Comparison of ENCODE assay signal across 22 mouse cellular contexts in genomic region chr6:79846829-79847228, GRCm38 (mm10). TPM values are rescaled to one million over a fixed set of nuclear protein-coding genes. Genes with fewer than 3 reads are reported as not detected.
DNase-seq lines count a peak whose midpoint lies in the region; ATAC-seq lines count a peak whose summit lies in the region.
"Had no signal": no experiment of that assay in that cellular context is flagged by ENCODE, and none has a peak within 500 bp of the region (broad histone marks: within the 10 kb centered on the region; RNA-seq: fewer than 3 reads in every experiment).

No protein-coding gene starts in this region.

- ATAC-seq in frontal cortex, adult (ENCODE audit: low TSS enrichment) = peak; percentile 88
- ATAC-seq: activated CD4-positive, CD25-positive, alpha-beta regulatory T cell, adult 4 months; CD4-positive, CD25-positive, alpha-beta regulatory T cell, adult 4 months; forebrain, embryonic 13.5 days; forebrain, embryonic 15.5 days; Patski had no signal

- DNase-seq in frontal cortex, postnatal 10 days (ENCODE audit: low spot score in 2 of 2) = no peak
- peak; percentile 15 for DNase-seq in layer of hippocampus, adult 9-11 months
- no peak for DNase-seq in layer of hippocampus, adult 11-12 months (ENCODE audit: low spot score)
- no peak for DNase-seq in adrenal gland, postnatal 10 days
- DNase-seq: adrenal gland, adult 8-10 months; adrenal gland, postnatal 25 days; B cell, adult 2 months; cerebellum, adult 11-12 months; cerebellum, adult 2 months; cerebellum, adult 9-10 months; cerebellum, postnatal 10 days; cerebellum, postnatal 25 days had no signal

RNA-seq across cellular contexts. Expression of gene Gm20594, which starts 29.1 kb away (rescaled TPM):
- not detected for total RNA-seq in adrenal gland, postnatal 10 days (2021)
- total RNA-seq: adrenal gland, adult 18-20 months; adrenal gland, adult 8-10 months; adrenal gland, postnatal 25 days; adrenal gland, postnatal 4 days; CH12.LX; G1E had no signal
